Mouse (Mus musculus) heart, postnatal 0 days (tissue): Measurements from ENCODE around the gene Taar8a. TPM values are rescaled to one million over a fixed set of nuclear protein-coding genes. Genes with fewer than 3 reads are reported as not detected.
"Not testable (repeated sequence)": the region's sequence is repeated elsewhere in the genome, so short reads cannot be mapped to it uniquely, and the experiment has no call there.

Experiments
- ATAC-seq: fragments of 200-750 bp; cut with Nextera tagmentation; 2 replicates; pipeline ENCODE4 v1.8.0; 2017; ENCODE audit warnings: low read depth, moderate number of reproducible peaks, moderate library complexity; ENCODE audit not compliant: insufficient read depth
- DNase-seq: peaks from one replicate; pipeline ENCODE4 v3.0.0-alpha.2; 2016; ENCODE audit warnings: low spot score
- H3K27ac ChIP-seq: fragments of 300-500 bp; sonication (generic); 2 replicates; pipeline ENCODE4 v1.5.1; 2014; ENCODE audit warnings: low read depth, mild to moderate bottlenecking
- H3K27me3 ChIP-seq: fragments of 300-500 bp; sonication (generic); 2 replicates; pipeline ENCODE4 v1.6.1; 2014; ENCODE audit warnings: low read length, mixed read lengths; ENCODE audit not compliant: control insufficient read depth, insufficient read depth
- H3K36me3 ChIP-seq: fragments of 300-500 bp; sonication (generic); replicated peaks from 2 replicates; pipeline ENCODE4 v1.6.1; 2014; ENCODE audit warnings: low read length, mixed read lengths; ENCODE audit not compliant: control insufficient read depth, insufficient read depth
- H3K4me1 ChIP-seq: fragments of 300-500 bp; sonication (generic); 2 replicates; pipeline ENCODE4 v1.6.1; 2014; ENCODE audit warnings: antibody characterized with exemption; ENCODE audit not compliant: control insufficient read depth, insufficient read depth
- H3K4me2 ChIP-seq: fragments of 300-500 bp; sonication (generic); 2 replicates; pipeline ENCODE4 v1.6.1; 2014; ENCODE audit warnings: low read depth, mild to moderate bottlenecking, low read length, moderate library complexity
- H3K4me3 ChIP-seq: fragments of 300-500 bp; sonication (generic); 2 replicates; pipeline ENCODE4 v1.5.1; 2014; ENCODE audit warnings: low read depth, low read length
- H3K9ac ChIP-seq: fragments of 300-500 bp; sonication (generic); replicated peaks from 2 replicates; pipeline ENCODE4 v1.6.1; 2014; ENCODE audit warnings: low read depth, low read length, mixed read lengths
- H3K9me3 ChIP-seq: fragments of 300-500 bp; sonication (generic); replicated peaks from 2 replicates; pipeline ENCODE4 v1.6.1; 2016; ENCODE audit warnings: low read length; ENCODE audit not compliant: control insufficient read depth
- CTCF ChIP-seq: IDR thresholded peaks from 2 replicates; pipeline ENCODE4 v1.5.1; 2016; ENCODE audit warnings: antibody characterized with exemption, control low read depth, low read depth
- EP300 ChIP-seq: IDR thresholded peaks from 2 replicates; pipeline ENCODE4 v1.6.1; 2016; ENCODE audit warnings: antibody characterized with exemption, low read depth
- WGBS: fragments of 180-500 bp; shearing (Covaris S2); extraction: QIAGEN DNeasy Blood & Tissue Kit; methylation state at CpG from one replicate; pipeline ENCODE4 v1.1.7; 2014; 5-methylcytosine and 5-hydroxymethylcytosine counted together
- polyA plus RNA-seq: library from polyadenylated mRNA; unstranded; fragments of >200 nt; fragmentation: Nextera tagmentation; extraction: Ambion mirVana; gene quantifications from 2 replicates; pipeline ENCODE4 v1.2.1, GENCODE M21; 2015
- total RNA-seq: library from RNA; depleted of rRNA; stranded (reverse); fragments of >200 nt; gene quantifications from 2 replicates; pipeline ENCODE4 v1.2.3, GENCODE M21; 2014; ENCODE audit warnings: low replicate concordance; rRNA removed

Gene Taar8a
- total RNA-seq (not detected in 2 replicates), polyA plus RNA-seq (not detected in 2 replicates)

GRCm38 (mm10) chr10:24076200-24076599 lies at the start of gene Taar8a:
TSS of gene Taar8a (plus strand) at chr10:24076500.
- not testable (repeated sequence) for DNase-seq, H3K9ac ChIP-seq, H3K9me3 ChIP-seq, H3K4me3 ChIP-seq, ATAC-seq, H3K27ac ChIP-seq, H3K4me1 ChIP-seq, H3K4me2 ChIP-seq, H3K27me3 ChIP-seq, H3K36me3 ChIP-seq
- WGBS = 77% methylated on average over 2 of the region's 4 CpGs

- Histone ChIP-seq H3K9me3 (no peaks in the 10 kb centered on the region), H3K4me1 (no peaks in the 10 kb centered on the region), H3K9ac (no peak within 1 kb of the TSS), H3K27me3 (no peaks in the 10 kb centered on the region), H3K4me2 (no peak within 1 kb of the TSS), H3K36me3 (no peaks in the 10 kb centered on the region), H3K27ac (no peak within 1 kb of the TSS), H3K4me3 (no peak within 1 kb of the TSS)
- no peak for ATAC-seq
- no peak for DNase-seq
- TF ChIP-seq EP300 = no peak
- TF ChIP-seq CTCF = no peak
Observed at GRCm38 (mm10) chr10:24026922-24027321, 49.4 kb upstream of the Taar8a start, which contains the start of gene Taar7d. TSS of gene Taar7d (plus strand) at chr10:24027222.

- Histone ChIP-seq H3K9ac (no peak overlapping the region), H3K9me3 (no peaks in the 10 kb centered on the region), H3K27ac (no peak overlapping the region), H3K4me3 (no peak overlapping the region), H3K36me3 (no peaks in the 10 kb centered on the region), H3K4me2 (no peak overlapping the region), H3K4me1 (no peaks in the 10 kb centered on the region), H3K27me3 (no peaks in the 10 kb centered on the region)
- DNase-seq (no peak), ATAC-seq (no peak)
- TF ChIP-seq CTCF (no peak), EP300 (no peak)
Observed at GRCm38 (mm10) chr10:24031347-24031746, 45.0 kb upstream of the Taar8a start.

GRCm38 (mm10) chr10:24037314-24037713 lies 39.0 kb upstream of the Taar8a start, which contains the start of gene Taar7e:
TSS of gene Taar7e (plus strand) at chr10:24037614.
- no peak for DNase-seq
- TF ChIP-seq CTCF (no peak), EP300 (no peak)
- WGBS = 88% methylated on average over 2 of the region's 2 CpGs

DNA sequence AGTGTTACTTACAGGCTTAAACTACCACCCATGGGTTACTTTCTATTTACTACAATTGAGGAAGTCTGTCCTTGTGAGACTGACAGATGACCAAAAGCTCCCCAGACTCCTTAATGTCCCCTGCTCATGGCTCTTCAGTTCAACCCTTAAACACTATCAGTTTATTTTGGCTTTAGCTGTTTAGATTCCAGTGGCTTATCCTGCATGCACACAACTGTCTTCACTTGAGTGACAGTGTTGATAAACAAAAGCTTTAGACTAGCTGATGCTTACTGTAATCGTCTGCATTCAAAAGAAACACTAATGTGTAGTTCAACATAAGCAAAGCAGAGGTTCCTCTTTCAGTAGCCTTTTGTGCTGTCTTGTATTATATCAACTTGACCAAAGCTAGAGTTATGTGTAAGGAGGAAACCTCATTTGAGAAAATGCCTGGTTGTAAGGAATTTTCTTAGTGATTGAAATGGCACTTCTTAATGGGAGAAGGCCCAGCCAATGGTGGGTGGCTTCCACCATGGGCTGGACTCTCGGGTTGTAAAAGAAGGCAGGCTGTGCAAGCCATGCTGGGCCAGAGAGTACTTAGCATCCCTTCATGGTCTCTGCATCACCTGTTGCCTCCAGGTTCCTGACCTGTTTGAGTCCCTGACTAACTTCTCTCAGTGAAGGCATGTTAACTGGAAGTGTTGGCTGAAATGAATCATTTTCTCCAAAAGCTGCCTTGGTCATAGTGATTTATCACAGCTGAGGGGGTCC lies 36.0 kb upstream of the Taar8a start:
- Histone ChIP-seq H3K4me2 (no peak overlapping the region), H3K4me3 (no peak overlapping the region), H3K9ac (no peak overlapping the region), H3K36me3 (no peaks in the 10 kb centered on the region), H3K27me3 (no peaks in the 10 kb centered on the region), H3K4me1 (no peaks in the 10 kb centered on the region), H3K27ac (no peak overlapping the region), H3K9me3 (no peaks in the 10 kb centered on the region)
- ATAC-seq (no peak), DNase-seq (no peak)
- WGBS = 42% methylated on average over 2 of the region's 2 CpGs
- TF ChIP-seq CTCF = no peak
- TF ChIP-seq EP300 = no peak

More at GRCm38 (mm10) chr10:24037314-24037713, 39.0 kb upstream of the Taar8a start, which contains the start of gene Taar7e:
- Histone ChIP-seq H3K36me3 (no peaks in the 10 kb centered on the region), H3K9me3 (no peaks in the 10 kb centered on the region), H3K4me3 (no peak within 1 kb of the TSS), H3K4me2 (no peak within 1 kb of the TSS), H3K27ac (no peak within 1 kb of the TSS), H3K9ac (no peak within 1 kb of the TSS), H3K27me3 (no peaks in the 10 kb centered on the region), H3K4me1 (no peaks in the 10 kb centered on the region)
- no peak for ATAC-seq

- H3K9me3 ChIP-seq = no peaks in the 10 kb centered on the region
- H3K36me3 ChIP-seq = no peaks in the 10 kb centered on the region
- no peak within 1 kb of the TSS for H3K9ac ChIP-seq
- H3K4me3 ChIP-seq = no peak within 1 kb of the TSS
- no peak for ATAC-seq
- TF ChIP-seq CTCF (no peak), EP300 (no peak)
- no peaks in the 10 kb centered on the region for H3K27me3 ChIP-seq
- DNase-seq = no peak
- no peak within 1 kb of the TSS for H3K27ac ChIP-seq
- no peaks in the 10 kb centered on the region for H3K4me1 ChIP-seq
- H3K4me2 ChIP-seq = no peak within 1 kb of the TSS
Observed at GRCm38 (mm10) chr10:24049210-24049609, 27.1 kb upstream of the Taar8a start, which contains the start of gene Taar7f. TSS of gene Taar7f (plus strand) at chr10:24049510.
